Mouse (Mus musculus) embryonic facial prominence, embryonic 13.5 days (tissue): ENCODE results near the gene Ubxn1. TPM values are rescaled to one million over a fixed set of nuclear protein-coding genes. Genes with fewer than 3 reads are reported as not detected.
"Not testable (repeated sequence)": the region's sequence is repeated elsewhere in the genome, so short reads cannot be mapped to it uniquely, and the experiment has no call there.

ENCODE experiments used
- ATAC-seq: fragments of 200-750 bp; cut with Nextera tagmentation; 2 replicates; pipeline ENCODE4 v1.8.0; 2017; ENCODE audit warnings: low read depth; ENCODE audit not compliant: insufficient number of reproducible peaks, insufficient read depth, low FRiP score, low TSS enrichment
- H3K27ac ChIP-seq: fragments of 300-500 bp; sonication (generic); 2 replicates; pipeline ENCODE4 v1.5.1; 2015; ENCODE audit warnings: moderate library complexity, mild to moderate bottlenecking, inconsistent platforms
- H3K27me3 ChIP-seq: fragments of 300-500 bp; sonication (generic); 2 replicates; pipeline ENCODE4 v1.6.1; 2015; ENCODE audit warnings: mild to moderate bottlenecking, inconsistent platforms
- H3K36me3 ChIP-seq: fragments of 300-500 bp; sonication (generic); 2 replicates; pipeline ENCODE4 v1.6.1; 2015; ENCODE audit warnings: mild to moderate bottlenecking, inconsistent platforms
- H3K4me1 ChIP-seq: fragments of 300-500 bp; sonication (generic); 2 replicates; pipeline ENCODE4 v1.6.1; 2015; ENCODE audit warnings: inconsistent platforms
- H3K4me2 ChIP-seq: fragments of 300-500 bp; sonication (generic); 2 replicates; pipeline ENCODE4 v1.6.1; 2015; ENCODE audit warnings: moderate library complexity, mild to moderate bottlenecking, inconsistent platforms
- H3K4me3 ChIP-seq: fragments of 300-500 bp; sonication (generic); 2 replicates; pipeline ENCODE4 v1.5.1; 2015; ENCODE audit warnings: mild to moderate bottlenecking, inconsistent platforms
- H3K9ac ChIP-seq: fragments of 300-500 bp; sonication (generic); 2 replicates; pipeline ENCODE4 v1.6.1; 2015; ENCODE audit warnings: mild to moderate bottlenecking, inconsistent platforms
- H3K9me3 ChIP-seq: fragments of 300-500 bp; sonication (generic); 2 replicates; pipeline ENCODE4 v1.6.1; 2016; ENCODE audit warnings: inconsistent platforms
- WGBS: fragments of 180-500 bp; shearing (Covaris S2); methylation state at CpG from one replicate; pipeline ENCODE4 v1.1.7; 2015; ENCODE audit warnings: mixed read lengths; 5-methylcytosine and 5-hydroxymethylcytosine counted together
- polyA plus RNA-seq: library from polyadenylated mRNA; unstranded; fragments of >200 nt; fragmentation: Nextera tagmentation; extraction: Ambion mirVana; gene quantifications from 2 replicates; pipeline ENCODE4 v1.2.1, GENCODE M21; 2015

Gene Ubxn1
- polyA plus RNA-seq, 1 experiment from 2014 or later: 189 TPM

GRCm38 (mm10) chr19:8888511-8889385, 17.5 kb downstream of the Ubxn1 start, which contains the start of the genes 1810009A15Rik and Gm49416:
TSS of gene 1810009A15Rik (plus strand) at chr19:8888853.
TSS of gene Gm49416 (plus strand) at chr19:8888926.
- Histone ChIP-seq H3K9ac (peak within 1 kb of the TSS; percentile 93), H3K27me3 (no peaks in the 10 kb centered on the region), H3K4me3 (peak within 1 kb of the TSS; percentile 71), H3K36me3 (peaks cover 16% of the 10 kb centered on the region), H3K27ac (peak within 1 kb of the TSS; percentile 91), H3K4me1 (peaks cover 22% of the 10 kb centered on the region), H3K9me3 (no peaks in the 10 kb centered on the region), H3K4me2 (peak within 1 kb of the TSS; percentile 67)
- under 1% methylated on average over 58 of the region's 58 CpGs for WGBS
- ATAC-seq: peak; percentile 92

GRCm38 (mm10) chr19:8892829-8893766, 21.8 kb downstream of the Ubxn1 start, which contains the start of gene Ints5:
TSS of gene Ints5 (plus strand) at chr19:8893005.
- peak within 1 kb of the TSS; percentile 82 for H3K4me2 ChIP-seq
- peak within 1 kb of the TSS; percentile 84 for H3K27ac ChIP-seq
- ATAC-seq: peak; percentile 60
- peak within 1 kb of the TSS; percentile 84 for H3K4me3 ChIP-seq
- peaks cover 43% of the 10 kb centered on the region for H3K36me3 ChIP-seq
- no peaks in the 10 kb centered on the region for H3K9me3 ChIP-seq
- H3K27me3 ChIP-seq: no peaks in the 10 kb centered on the region
- peaks cover 37% of the 10 kb centered on the region for H3K4me1 ChIP-seq
- WGBS: 3% methylated on average over 54 of the region's 54 CpGs
- peak within 1 kb of the TSS; percentile 95 for H3K9ac ChIP-seq

GRCm38 (mm10) chr19:8895397-8895960, 24.2 kb downstream of the Ubxn1 start:
- no peaks in the 10 kb centered on the region for H3K9me3 ChIP-seq
- ATAC-seq: no peak
- WGBS: 89% methylated on average over 9 of the region's 9 CpGs
- no peak overlapping the region for H3K27ac ChIP-seq
- no peak overlapping the region for H3K4me2 ChIP-seq
- no peak overlapping the region for H3K4me3 ChIP-seq
- H3K4me1 ChIP-seq: peaks cover 39% of the 10 kb centered on the region
- H3K36me3 ChIP-seq: peaks cover 40% of the 10 kb centered on the region
- no peak overlapping the region for H3K9ac ChIP-seq
- H3K27me3 ChIP-seq: no peaks in the 10 kb centered on the region

- not testable (repeated sequence) for H3K27me3 ChIP-seq, ATAC-seq, H3K4me2 ChIP-seq, H3K27ac ChIP-seq, H3K9me3 ChIP-seq
- 91% methylated on average over 5 of the region's 5 CpGs for WGBS
- Histone ChIP-seq H3K36me3 (peaks cover 34% of the 10 kb centered on the region), H3K4me3 (0 out of 2 replicates have a peak overlapping the region, but pooled peaks have one; percentile 93), H3K4me1 (peaks cover 39% of the 10 kb centered on the region), H3K9ac (peak overlapping the region; percentile 74)
These were observed 24.9 kb downstream of the Ubxn1 start for GRCm38 (mm10) chr19:8896231-8896630.

GRCm38 (mm10) chr19:8897211-8897864, 26.0 kb downstream of the Ubxn1 start:
- 21% methylated on average over 21 of the region's 21 CpGs for WGBS
- H3K9ac ChIP-seq: peak overlapping the region; percentile 74

GRCm38 (mm10) chr19:8897865-8898495, 26.7 kb downstream of the Ubxn1 start, which contains the start of gene Ganab:
TSS of gene Ganab (plus strand) at chr19:8898071.
- Histone ChIP-seq H3K4me3 (peak within 1 kb of the TSS; percentile 93), H3K4me1 (peaks cover 39% of the 10 kb centered on the region), H3K9me3 (no peaks in the 10 kb centered on the region), H3K36me3 (peaks cover 37% of the 10 kb centered on the region), H3K4me2 (peak within 1 kb of the TSS; percentile 84), H3K27me3 (no peaks in the 10 kb centered on the region), H3K9ac (peak within 1 kb of the TSS; percentile 96), H3K27ac (peak within 1 kb of the TSS; percentile 90)
- under 1% methylated on average over 53 of the region's 53 CpGs for WGBS
- ATAC-seq: peak; percentile 98

More at GRCm38 (mm10) chr19:8897211-8897864, 26.0 kb downstream of the Ubxn1 start:
- Histone ChIP-seq H3K4me1 (peaks cover 39% of the 10 kb centered on the region), H3K4me2 (peak overlapping the region; percentile 84), H3K27ac (peak overlapping the region; percentile 90), H3K36me3 (peaks cover 33% of the 10 kb centered on the region), H3K4me3 (peak overlapping the region; percentile 93)
- H3K9me3 ChIP-seq, H3K27me3 ChIP-seq: not testable (repeated sequence)
- peak; percentile 23; the same call in 1 of the 2 replicates for ATAC-seq

- H3K9me3 ChIP-seq: no peaks in the 10 kb centered on the region
- H3K36me3 ChIP-seq: peaks cover 43% of the 10 kb centered on the region
- 11% methylated on average over 13 of the region's 13 CpGs for WGBS
- H3K27ac ChIP-seq: peak overlapping the region; percentile 90
- no peak for ATAC-seq
- peak overlapping the region; percentile 96 for H3K9ac ChIP-seq
- peak overlapping the region; percentile 84 for H3K4me2 ChIP-seq
- no peaks in the 10 kb centered on the region for H3K27me3 ChIP-seq
- peaks cover 37% of the 10 kb centered on the region for H3K4me1 ChIP-seq
- peak overlapping the region; percentile 93 for H3K4me3 ChIP-seq
These were observed 27.3 kb downstream of the Ubxn1 start for GRCm38 (mm10) chr19:8898576-8898975.

- no peaks in the 10 kb centered on the region for H3K27me3 ChIP-seq
- H3K4me1 ChIP-seq: peaks cover 32% of the 10 kb centered on the region
- peak overlapping the region; percentile 93 for H3K4me3 ChIP-seq
- no peak for ATAC-seq
- H3K36me3 ChIP-seq: peaks cover 47% of the 10 kb centered on the region
- H3K27ac ChIP-seq: no peak overlapping the region
- peak overlapping the region; percentile 96 for H3K9ac ChIP-seq
- no peaks in the 10 kb centered on the region for H3K9me3 ChIP-seq
- WGBS: 56% methylated on average over 3 of the region's 3 CpGs
- peak overlapping the region; percentile 84 for H3K4me2 ChIP-seq
These were observed 27.8 kb downstream of the Ubxn1 start for GRCm38 (mm10) chr19:8899079-8899478.

- ATAC-seq: no peak
- 91% methylated on average over 5 of the region's 5 CpGs for WGBS
- Histone ChIP-seq H3K9me3 (no peaks in the 10 kb centered on the region), H3K9ac (no peak overlapping the region), H3K27ac (no peak overlapping the region), H3K27me3 (no peaks in the 10 kb centered on the region), H3K4me3 (no peak overlapping the region), H3K4me2 (no peak overlapping the region), H3K36me3 (peaks cover 60% of the 10 kb centered on the region), H3K4me1 (peaks cover 10% of the 10 kb centered on the region)
These were observed 32.1 kb downstream of the Ubxn1 start for GRCm38 (mm10) chr19:8903412-8903811.

- peaks cover 96% of the 10 kb centered on the region for H3K36me3 ChIP-seq
- WGBS: 89% methylated on average over 6 of the region's 6 CpGs
- no peaks in the 10 kb centered on the region for H3K4me1 ChIP-seq
- no peak overlapping the region for H3K4me3 ChIP-seq
- no peaks in the 10 kb centered on the region for H3K27me3 ChIP-seq
- no peaks in the 10 kb centered on the region for H3K9me3 ChIP-seq
- no peak overlapping the region for H3K4me2 ChIP-seq
- 0 out of 2 replicates have a peak overlapping the region, but pooled peaks have one; percentile 32 for H3K9ac ChIP-seq
- H3K27ac ChIP-seq: no peak overlapping the region
- ATAC-seq: no peak
These were observed 37.2 kb downstream of the Ubxn1 start for GRCm38 (mm10) chr19:8908531-8908930.
